Mouse (Mus musculus) forebrain, embryonic 12.5 days (tissue): Measurements from ENCODE around the gene H2-DMa. TPM values are rescaled to one million over a fixed set of nuclear protein-coding genes. Genes with fewer than 3 reads are reported as not detected.
A peak's percentile ranks its signal among the peaks of the same experiment; 100 is the strongest.

Source experiments
- ATAC-seq: fragments of 200-750 bp; cut with Nextera tagmentation; 2 replicates; pipeline ENCODE4 v1.8.0; 2017; ENCODE audit warnings: moderate TSS enrichment; ENCODE audit not compliant: low FRiP score
- H3K27ac ChIP-seq: fragments of 300-500 bp; sonication (generic); 2 replicates; pipeline ENCODE4 v1.5.1; 2016; ENCODE audit warnings: mild to moderate bottlenecking
- H3K27me3 ChIP-seq: fragments of 300-500 bp; sonication (generic); 2 replicates; pipeline ENCODE4 v1.6.1; 2016; ENCODE audit warnings: mild to moderate bottlenecking
- H3K36me3 ChIP-seq: fragments of 300-500 bp; sonication (generic); replicated peaks from 2 replicates; pipeline ENCODE4 v1.6.1; 2016; ENCODE audit warnings: mild to moderate bottlenecking
- H3K4me1 ChIP-seq: fragments of 300-500 bp; sonication (generic); 2 replicates; pipeline ENCODE4 v1.6.1; 2016
- H3K4me2 ChIP-seq: fragments of 300-500 bp; sonication (generic); 2 replicates; pipeline ENCODE4 v1.6.1; 2016; ENCODE audit warnings: mild to moderate bottlenecking, moderate library complexity
- H3K4me3 ChIP-seq: fragments of 300-500 bp; sonication (generic); replicated peaks from 2 replicates; pipeline ENCODE4 v1.5.1; 2016; ENCODE audit warnings: mild to moderate bottlenecking
- H3K9ac ChIP-seq: fragments of 300-500 bp; sonication (generic); 2 replicates; pipeline ENCODE4 v1.6.1; 2016; ENCODE audit warnings: mild to moderate bottlenecking
- H3K9me3 ChIP-seq: fragments of 300-500 bp; sonication (generic); 2 replicates; pipeline ENCODE4 v1.6.1; 2016
- WGBS: fragments of 180-500 bp; shearing (Covaris S2); methylation state at CpG from one replicate; pipeline ENCODE4 v1.1.7; 2016; 5-methylcytosine and 5-hydroxymethylcytosine counted together
- polyA plus RNA-seq: library from polyadenylated mRNA; unstranded; fragments of >200 nt; fragmentation: Nextera tagmentation; extraction: Ambion mirVana; gene quantifications from 2 replicates; pipeline ENCODE4 v1.2.1, GENCODE M21; 2016

Gene H2-DMa
- polyA plus RNA-seq, 1 experiment from 2014 or later = 9.6 TPM

- no peak overlapping the region for H3K9ac ChIP-seq
- H3K9me3 ChIP-seq = no peaks in the 10 kb centered on the region
- H3K27ac ChIP-seq = no peak overlapping the region
- ATAC-seq = no peak
- WGBS = 82% methylated on average over 7 of the region's 7 CpGs
- no peak overlapping the region for H3K4me3 ChIP-seq
- no peaks in the 10 kb centered on the region for H3K27me3 ChIP-seq
- peaks cover 10% of the 10 kb centered on the region; the same call in 1 of the 2 replicates for H3K4me1 ChIP-seq
- no peak overlapping the region for H3K4me2 ChIP-seq
- H3K36me3 ChIP-seq = peaks cover 34% of the 10 kb centered on the region
These were observed 12.1 kb upstream of the H2-DMa start for GRCm38 (mm10) chr17:34107109-34107867.

GRCm38 (mm10) chr17:34108460-34108859 is 10.9 kb upstream of the H2-DMa start:
- Histone ChIP-seq H3K36me3 (peaks cover 46% of the 10 kb centered on the region), H3K27ac (no peak overlapping the region), H3K27me3 (no peaks in the 10 kb centered on the region), H3K4me3 (no peak overlapping the region), H3K9me3 (no peaks in the 10 kb centered on the region), H3K4me2 (no peak overlapping the region), H3K9ac (no peak overlapping the region), H3K4me1 (peaks cover 12% of the 10 kb centered on the region; the same call in 1 of the 2 replicates)
- no peak for ATAC-seq
- WGBS = 78% methylated on average over 5 of the region's 6 CpGs

GRCm38 (mm10) chr17:34109038-34109805 is 10.1 kb upstream of the H2-DMa start:
- Histone ChIP-seq H3K36me3 (peaks cover 54% of the 10 kb centered on the region), H3K27ac (peak overlapping the region; percentile 65; the same call in 1 of the 2 replicates), H3K4me3 (no peak overlapping the region), H3K27me3 (no peaks in the 10 kb centered on the region), H3K9me3 (no peaks in the 10 kb centered on the region), H3K4me2 (no peak overlapping the region), H3K4me1 (peaks cover 12% of the 10 kb centered on the region; the same call in 1 of the 2 replicates), H3K9ac (no peak overlapping the region)
- ATAC-seq = 0 out of 2 replicates have a peak, but pooled peaks have one; percentile 17
- 78% methylated on average over 14 of the region's 14 CpGs for WGBS

GRCm38 (mm10) chr17:34109806-34110195 is 9.5 kb upstream of the H2-DMa start:
- Histone ChIP-seq H3K27ac (peak overlapping the region; percentile 65), H3K36me3 (peaks cover 60% of the 10 kb centered on the region), H3K9ac (no peak overlapping the region), H3K4me3 (no peak overlapping the region), H3K27me3 (no peaks in the 10 kb centered on the region), H3K4me2 (no peak overlapping the region), H3K4me1 (peaks cover 13% of the 10 kb centered on the region), H3K9me3 (no peaks in the 10 kb centered on the region)
- WGBS = 63% methylated on average over 3 of the region's 3 CpGs
- 0 out of 2 replicates have a peak, but pooled peaks have one; percentile 14 for ATAC-seq

GRCm38 (mm10) chr17:34110309-34110708 is 9.0 kb upstream of the H2-DMa start:
- 61% methylated on average over 8 of the region's 8 CpGs for WGBS
- no peak overlapping the region for H3K4me2 ChIP-seq
- peaks cover 17% of the 10 kb centered on the region for H3K4me1 ChIP-seq
- no peaks in the 10 kb centered on the region for H3K9me3 ChIP-seq
- H3K4me3 ChIP-seq = no peak overlapping the region
- H3K36me3 ChIP-seq = peaks cover 65% of the 10 kb centered on the region
- peak overlapping the region; percentile 65 for H3K27ac ChIP-seq
- H3K27me3 ChIP-seq = no peaks in the 10 kb centered on the region
- ATAC-seq = no peak
- no peak overlapping the region for H3K9ac ChIP-seq

- H3K27me3 ChIP-seq = no peaks in the 10 kb centered on the region
- WGBS = 93% methylated on average over 7 of the region's 7 CpGs
These were observed 5.2 kb upstream of the H2-DMa start for GRCm38 (mm10) chr17:34114114-34114513.

GRCm38 (mm10) chr17:34116736-34117370 is 2.5 kb upstream of the H2-DMa start:
- Histone ChIP-seq H3K27me3 (no peaks in the 10 kb centered on the region), H3K4me2 (peak overlapping the region; percentile 99), H3K4me3 (peak overlapping the region; percentile 99), H3K36me3 (peaks cover 67% of the 10 kb centered on the region), H3K9me3 (no peaks in the 10 kb centered on the region), H3K9ac (peak overlapping the region; percentile 98), H3K27ac (no peak overlapping the region), H3K4me1 (peaks cover 31% of the 10 kb centered on the region)
- no peak for ATAC-seq
- WGBS = 41% methylated on average over 7 of the region's 7 CpGs

More at GRCm38 (mm10) chr17:34114114-34114513, 5.2 kb upstream of the H2-DMa start:
- no peak overlapping the region for H3K4me2 ChIP-seq
- H3K27ac ChIP-seq = no peak overlapping the region
- H3K36me3 ChIP-seq = peaks cover 94% of the 10 kb centered on the region
- H3K4me1 ChIP-seq = peaks cover 39% of the 10 kb centered on the region
- H3K9ac ChIP-seq = no peak overlapping the region
- no peaks in the 10 kb centered on the region for H3K9me3 ChIP-seq
- no peak for ATAC-seq
- no peak overlapping the region for H3K4me3 ChIP-seq

GRCm38 (mm10) chr17:34117421-34118112 is 1.8 kb upstream of the H2-DMa start:
- Histone ChIP-seq H3K4me1 (peaks cover 27% of the 10 kb centered on the region), H3K9me3 (no peaks in the 10 kb centered on the region), H3K4me3 (peak overlapping the region; percentile 99), H3K9ac (peak overlapping the region; percentile 98), H3K36me3 (peaks cover 59% of the 10 kb centered on the region), H3K27me3 (no peaks in the 10 kb centered on the region), H3K27ac (0 out of 2 replicates have a peak overlapping the region, but pooled peaks have one; percentile 8), H3K4me2 (peak overlapping the region; percentile 99)
- WGBS = 2% methylated on average over 5 of the region's 5 CpGs
- no peak for ATAC-seq

GRCm38 (mm10) chr17:34118113-34118872 is 1.0 kb upstream of the H2-DMa start:
- H3K27ac ChIP-seq = peak overlapping the region; percentile 100
- peaks cover 52% of the 10 kb centered on the region for H3K36me3 ChIP-seq
- H3K4me2 ChIP-seq = peak overlapping the region; percentile 99
- H3K4me3 ChIP-seq = peak overlapping the region; percentile 99
- no peaks in the 10 kb centered on the region for H3K9me3 ChIP-seq
- WGBS = 2% methylated on average over 67 of the region's 67 CpGs
- peaks cover 29% of the 10 kb centered on the region for H3K4me1 ChIP-seq
- peak overlapping the region; percentile 98 for H3K9ac ChIP-seq
- ATAC-seq = no peak
- H3K27me3 ChIP-seq = no peaks in the 10 kb centered on the region

- H3K4me1 ChIP-seq = peaks cover 35% of the 10 kb centered on the region
- H3K27ac ChIP-seq = peak overlapping the region; percentile 100
These were observed 480 bp upstream of the H2-DMa start for GRCm38 (mm10) chr17:34118873-34119248.

GRCm38 (mm10) chr17:34120180-34120723 is 911 bp downstream of the H2-DMa start:
- Histone ChIP-seq H3K9ac (peak overlapping the region; percentile 93), H3K4me1 (peaks cover 34% of the 10 kb centered on the region), H3K36me3 (peaks cover 33% of the 10 kb centered on the region), H3K4me3 (peak overlapping the region; percentile 99), H3K27ac (peak overlapping the region; percentile 100), H3K4me2 (peak overlapping the region; percentile 99), H3K27me3 (no peaks in the 10 kb centered on the region), H3K9me3 (no peaks in the 10 kb centered on the region)
- peak; percentile 22 for ATAC-seq
- WGBS = under 1% methylated on average over 32 of the region's 42 CpGs

More at GRCm38 (mm10) chr17:34118873-34119248, 480 bp upstream of the H2-DMa start:
- H3K4me3 ChIP-seq = peak overlapping the region; percentile 99
- no peaks in the 10 kb centered on the region for H3K27me3 ChIP-seq
- H3K9me3 ChIP-seq = no peaks in the 10 kb centered on the region
- peaks cover 46% of the 10 kb centered on the region for H3K36me3 ChIP-seq
- peak overlapping the region; percentile 99 for H3K4me2 ChIP-seq
- H3K9ac ChIP-seq = peak overlapping the region; percentile 98
- no peak; the same call in 1 of the 2 replicates for ATAC-seq
- WGBS = under 1% methylated on average over 30 of the region's 38 CpGs
